Comparison of ENCODE assay signal across 1 mouse cellular context in the genomic region with DNA sequence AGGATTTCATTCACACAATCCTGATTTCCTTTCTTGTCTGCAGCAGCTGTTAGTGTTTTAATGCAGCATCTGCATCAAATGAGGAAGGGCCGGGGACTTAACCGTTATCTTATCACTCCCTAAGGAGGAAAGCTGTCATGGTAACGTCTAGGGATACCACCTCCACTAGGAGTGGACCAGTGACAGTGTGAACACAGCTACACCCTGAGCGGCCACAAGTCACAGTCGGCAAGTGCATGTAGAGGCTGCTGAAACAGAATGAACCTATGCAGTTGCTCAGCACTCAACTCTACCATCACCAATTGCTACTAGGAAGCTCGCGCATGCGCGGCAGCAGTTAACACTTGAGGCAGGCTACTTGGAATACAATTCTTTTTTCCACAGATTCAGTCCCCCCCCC.
TF ChIP-seq lines count a peak whose summit lies in the region.

No protein-coding gene starts in this region.

TF ChIP-seq in MEL, 35 proteins besides CTCF, POLR2A, EP300 and RAD21 (continued from another document):
- TF ChIP-seq POLR2AphosphoS5 (IDR thresholded peaks at IDR 0.05; ENCODE audit: borderline replicate concordance, low read depth, low read length), result no peak
- no peak for TF ChIP-seq E2F4 (IDR thresholded peaks at IDR 0.05; ENCODE audit: borderline replicate concordance, low read depth, low read length)
- no peak for TF ChIP-seq USF2 (IDR thresholded peaks at IDR 0.05; ENCODE audit: borderline replicate concordance in 1 of 2, insufficient read depth in 1 of 2, low read depth in 1 of 2, low read length in 2 of 2)
- no peak for TF ChIP-seq GABPA (IDR thresholded peaks at IDR 0.05; ENCODE audit: low read depth, low read length)
